Mouse (Mus musculus): Measurements from ENCODE around the gene Naip1. TPM values are rescaled to one million over a fixed set of nuclear protein-coding genes. Genes with fewer than 3 reads are reported as not detected.

Gene Naip1
- polyA plus RNA-seq, 1 experiment from 2014 or later = not detected

Other genes starting within 250 kb of the Naip1 start
- gene Naip5, start 206.5 kb downstream of the Naip1 start, polyA plus RNA-seq (2016; fragmentation: Nextera tagmentation; extraction: Ambion mirVana) = not detected in 2 replicates
- gene Naip6, start 135.2 kb downstream of the Naip1 start, polyA plus RNA-seq (2016; fragmentation: Nextera tagmentation; extraction: Ambion mirVana) = 0.10 and 0.13 TPM in 2 replicates
- 76.9 and 77.1 TPM in 2 replicates for gene Gtf2h2, start 39.7 kb upstream of the Naip1 start, polyA plus RNA-seq (2016; fragmentation: Nextera tagmentation; extraction: Ambion mirVana)
- 2.9 and 3.4 TPM in 2 replicates for gene Ocln, start 99.8 kb upstream of the Naip1 start, polyA plus RNA-seq (2016; fragmentation: Nextera tagmentation; extraction: Ambion mirVana)
- 2.0 and 2.5 TPM in 2 replicates for gene Marveld2, start 164.1 kb upstream of the Naip1 start, polyA plus RNA-seq (2016; fragmentation: Nextera tagmentation; extraction: Ambion mirVana)
- 313 and 315 TPM in 2 replicates for gene Ak6, start 198.1 kb upstream of the Naip1 start, polyA plus RNA-seq (2016; fragmentation: Nextera tagmentation; extraction: Ambion mirVana)
- gene Rad17, start 198.2 kb upstream of the Naip1 start, polyA plus RNA-seq (2016; fragmentation: Nextera tagmentation; extraction: Ambion mirVana) = 24.6 and 24.7 TPM in 2 replicates
- 24.0 and 29.3 TPM in 2 replicates for gene Taf9, start 198.7 kb upstream of the Naip1 start, polyA plus RNA-seq (2016; fragmentation: Nextera tagmentation; extraction: Ambion mirVana)
- gene Ccdc125, start 216.8 kb upstream of the Naip1 start, polyA plus RNA-seq (2016; fragmentation: Nextera tagmentation; extraction: Ambion mirVana) = 2.2 and 3.1 TPM in 2 replicates